Mouse (Mus musculus): Measurements from ENCODE around the gene BC028528. TPM values are rescaled to one million over a fixed set of nuclear protein-coding genes. Genes with fewer than 3 reads are reported as not detected.
A peak's percentile ranks its signal among the peaks of the same experiment; 100 is the strongest.
"Not testable (repeated sequence)": the region's sequence is repeated elsewhere in the genome, so short reads cannot be mapped to it uniquely, and the experiment has no call there.

The BC028528 gene
- polyA plus RNA-seq, 1 experiment from 2014 or later, result 18.6 TPM

- ATAC-seq (ENCODE audit: insufficient number of reproducible peaks, insufficient read depth, low FRiP score, low TSS enrichment, low read depth), result peak; percentile 98
- H3K4me2 ChIP-seq, result peak within 1 kb of the TSS; percentile 83
- H3K4me1 ChIP-seq, result peaks cover 31% of the 10 kb centered on the region
- under 1% methylated on average over 31 of the region's 43 CpGs for WGBS
- not testable (repeated sequence) for H3K27me3 ChIP-seq, H3K9me3 ChIP-seq, H3K36me3 ChIP-seq
- peak within 1 kb of the TSS; percentile 74 for H3K4me3 ChIP-seq
- H3K9ac ChIP-seq, result peak within 1 kb of the TSS; percentile 83
- peak within 1 kb of the TSS; percentile 85 for H3K27ac ChIP-seq
Observed at GRCm38 (mm10) chr3:95893606-95894316, 2.0 kb upstream of the BC028528 start, which contains the start of gene Aph1a. TSS of gene Aph1a (plus strand) at chr3:95893969.

GRCm38 (mm10) chr3:95893126-95893525 lies 1.3 kb upstream of the BC028528 start:
- H3K9ac ChIP-seq, result peak overlapping the region; percentile 61
- H3K36me3 ChIP-seq, result peaks cover 4% of the 10 kb centered on the region; the same call in 1 of the 2 replicates
- H3K27me3 ChIP-seq, result no peaks in the 10 kb centered on the region
- peak overlapping the region; percentile 85 for H3K27ac ChIP-seq
- ATAC-seq (ENCODE audit: insufficient number of reproducible peaks, insufficient read depth, low FRiP score, low TSS enrichment, low read depth), result no peak
- H3K4me3 ChIP-seq, result peak overlapping the region; percentile 74
- H3K4me1 ChIP-seq, result peaks cover 31% of the 10 kb centered on the region
- H3K9me3 ChIP-seq, result no peaks in the 10 kb centered on the region
- WGBS, result 22% methylated on average over 7 of the region's 7 CpGs
- H3K4me2 ChIP-seq, result peak overlapping the region; percentile 61

- ATAC-seq (ENCODE audit: insufficient number of reproducible peaks, insufficient read depth, low FRiP score, low TSS enrichment, low read depth), result no peak
- 34% methylated on average over 11 of the region's 11 CpGs for WGBS
Observed at GRCm38 (mm10) chr3:95892066-95893052, 554 bp upstream of the BC028528 start.

GRCm38 (mm10) chr3:95889664-95890063 lies 2.1 kb downstream of the BC028528 start:
- no peak overlapping the region for H3K9ac ChIP-seq
- no peaks in the 10 kb centered on the region for H3K27me3 ChIP-seq

More at GRCm38 (mm10) chr3:95892066-95893052, 554 bp upstream of the BC028528 start:
- peak overlapping the region; percentile 81 for H3K27ac ChIP-seq
- H3K4me3 ChIP-seq, result peak overlapping the region; percentile 19
- peaks cover 31% of the 10 kb centered on the region for H3K4me1 ChIP-seq
- no peaks in the 10 kb centered on the region for H3K27me3 ChIP-seq
- no peaks in the 10 kb centered on the region for H3K9me3 ChIP-seq
- H3K9ac ChIP-seq, result peak overlapping the region; percentile 58; the same call in 1 of the 2 replicates
- H3K36me3 ChIP-seq, result no peaks in the 10 kb centered on the region
- H3K4me2 ChIP-seq, result peak overlapping the region; percentile 61

GRCm38 (mm10) chr3:95887596-95887995 lies 4.2 kb downstream of the BC028528 start:
- Histone ChIP-seq H3K4me1 (peaks cover 22% of the 10 kb centered on the region), H3K4me2 (no peak overlapping the region), H3K27me3 (no peaks in the 10 kb centered on the region), H3K27ac (no peak overlapping the region), H3K4me3 (no peak overlapping the region), H3K9me3 (no peaks in the 10 kb centered on the region), H3K9ac (no peak overlapping the region), H3K36me3 (no peaks in the 10 kb centered on the region)
- 79% methylated on average over 4 of the region's 4 CpGs for WGBS
- ATAC-seq (ENCODE audit: insufficient number of reproducible peaks, insufficient read depth, low FRiP score, low TSS enrichment, low read depth), result no peak

More at GRCm38 (mm10) chr3:95889664-95890063, 2.1 kb downstream of the BC028528 start:
- Histone ChIP-seq H3K9me3 (no peaks in the 10 kb centered on the region), H3K4me2 (no peak overlapping the region), H3K27ac (no peak overlapping the region; the same call in 1 of the 2 replicates), H3K4me1 (peaks cover 26% of the 10 kb centered on the region), H3K36me3 (no peaks in the 10 kb centered on the region), H3K4me3 (no peak overlapping the region)
- no peak for ATAC-seq (ENCODE audit: insufficient number of reproducible peaks, insufficient read depth, low FRiP score, low TSS enrichment, low read depth)
- WGBS, result 20% methylated on average over 3 of the region's 3 CpGs

- H3K9me3 ChIP-seq, result no peaks in the 10 kb centered on the region
- no peaks in the 10 kb centered on the region for H3K27me3 ChIP-seq
- H3K4me2 ChIP-seq, result no peak overlapping the region
- H3K27ac ChIP-seq, result no peak overlapping the region
- H3K4me1 ChIP-seq, result peaks cover 15% of the 10 kb centered on the region
- WGBS, result 58% methylated on average over 5 of the region's 5 CpGs
- H3K4me3 ChIP-seq, result no peak overlapping the region; the same call in 1 of the 2 replicates
- H3K36me3 ChIP-seq, result no peaks in the 10 kb centered on the region
- no peak for ATAC-seq (ENCODE audit: insufficient number of reproducible peaks, insufficient read depth, low FRiP score, low TSS enrichment, low read depth)
- no peak overlapping the region for H3K9ac ChIP-seq
Observed at GRCm38 (mm10) chr3:95884400-95884799, 7.4 kb downstream of the BC028528 start.

- no peaks in the 10 kb centered on the region for H3K27me3 ChIP-seq
- WGBS, result 2% methylated on average over 24 of the region's 24 CpGs
- H3K9me3 ChIP-seq, result no peaks in the 10 kb centered on the region
- peaks cover 15% of the 10 kb centered on the region for H3K4me1 ChIP-seq
- H3K4me3 ChIP-seq, result peak overlapping the region; percentile 55
- 0 out of 2 replicates have a peak overlapping the region, but pooled peaks have one; percentile 16 for H3K27ac ChIP-seq
- H3K4me2 ChIP-seq, result peak overlapping the region; percentile 99
- no peak for ATAC-seq (ENCODE audit: insufficient number of reproducible peaks, insufficient read depth, low FRiP score, low TSS enrichment, low read depth)
- no peaks in the 10 kb centered on the region for H3K36me3 ChIP-seq
- H3K9ac ChIP-seq, result peak overlapping the region; percentile 64
Observed at GRCm38 (mm10) chr3:95882816-95883425, 8.9 kb downstream of the BC028528 start.

GRCm38 (mm10) chr3:95881979-95882815 lies 9.6 kb downstream of the BC028528 start, which contains the start of gene Ciart:
TSS of gene Ciart (minus strand) at chr3:95882251.
- Histone ChIP-seq H3K9ac (peak within 1 kb of the TSS; percentile 71), H3K27me3 (no peaks in the 10 kb centered on the region), H3K4me3 (peak within 1 kb of the TSS; percentile 55), H3K36me3 (no peaks in the 10 kb centered on the region), H3K27ac (peak within 1 kb of the TSS; percentile 16; the same call in 1 of the 2 replicates), H3K4me2 (peak within 1 kb of the TSS; percentile 99), H3K4me1 (peaks cover 15% of the 10 kb centered on the region), H3K9me3 (no peaks in the 10 kb centered on the region)
- ATAC-seq (ENCODE audit: insufficient number of reproducible peaks, insufficient read depth, low FRiP score, low TSS enrichment, low read depth), result peak; percentile 98
- under 1% methylated on average over 66 of the region's 66 CpGs for WGBS

GRCm38 (mm10) chr3:95879063-95879462 lies 12.7 kb downstream of the BC028528 start:
- Histone ChIP-seq H3K4me3 (no peak overlapping the region), H3K27me3 (no peaks in the 10 kb centered on the region), H3K36me3 (no peaks in the 10 kb centered on the region), H3K9ac (no peak overlapping the region), H3K27ac (no peak overlapping the region), H3K4me2 (no peak overlapping the region), H3K4me1 (peaks cover 15% of the 10 kb centered on the region), H3K9me3 (no peaks in the 10 kb centered on the region)
- 85% methylated on average over 4 of the region's 4 CpGs for WGBS
- no peak for ATAC-seq (ENCODE audit: insufficient number of reproducible peaks, insufficient read depth, low FRiP score, low TSS enrichment, low read depth)

- ATAC-seq (ENCODE audit: insufficient number of reproducible peaks, insufficient read depth, low FRiP score, low TSS enrichment, low read depth), result no peak
- Histone ChIP-seq H3K9me3 (no peaks in the 10 kb centered on the region), H3K4me2 (peak overlapping the region; percentile 75), H3K27me3 (no peaks in the 10 kb centered on the region), H3K9ac (peak overlapping the region; percentile 87), H3K4me3 (peak overlapping the region; percentile 72), H3K27ac (no peak overlapping the region), H3K4me1 (peaks cover 16% of the 10 kb centered on the region), H3K36me3 (peaks cover 20% of the 10 kb centered on the region)
- WGBS, result 74% methylated on average over 7 of the region's 7 CpGs
Observed at GRCm38 (mm10) chr3:95872048-95872447, 19.8 kb downstream of the BC028528 start.

Measured in embryonic facial prominence, embryonic 13.5 days (tissue).